Mouse (Mus musculus) forebrain, embryonic 10.5 days (tissue): ENCODE measurements around the gene Ccdc175. TPM values are rescaled to one million over a fixed set of nuclear protein-coding genes. Genes with fewer than 3 reads are reported as not detected.

Experiments used
- DNase-seq: peaks from one replicate; pipeline ENCODE4 v3.0.0-alpha.2; 2017; ENCODE audit warnings: low spot score; ENCODE audit errors: extremely low spot score
- H3K27ac ChIP-seq: fragments of 300-500 bp; sonication (generic); 2 replicates; pipeline ENCODE4 v1.5.1; 2016; ENCODE audit warnings: mild to moderate bottlenecking
- H3K27me3 ChIP-seq: fragments of 300-500 bp; sonication (generic); 2 replicates; pipeline ENCODE4 v1.6.1; 2016; ENCODE audit warnings: mild to moderate bottlenecking; ENCODE audit not compliant: poor library complexity, severe bottlenecking
- H3K36me3 ChIP-seq: fragments of 300-500 bp; sonication (generic); replicated peaks from 2 replicates; pipeline ENCODE4 v1.6.1; 2016; ENCODE audit warnings: mild to moderate bottlenecking, moderate library complexity
- H3K4me1 ChIP-seq: fragments of 300-500 bp; sonication (generic); 2 replicates; pipeline ENCODE4 v1.6.1; 2016
- H3K4me3 ChIP-seq: fragments of 300-500 bp; sonication (generic); 2 replicates; pipeline ENCODE4 v1.5.1; 2016; ENCODE audit warnings: mild to moderate bottlenecking, moderate library complexity
- H3K9me3 ChIP-seq: fragments of 300-500 bp; sonication (generic); 2 replicates; pipeline ENCODE4 v1.6.1; 2016; ENCODE audit warnings: mild to moderate bottlenecking, moderate library complexity
- WGBS: fragments of 180-500 bp; shearing (Covaris S2); methylation state at CpG from one replicate; pipeline ENCODE4 v1.1.7; 2016; 5-methylcytosine and 5-hydroxymethylcytosine counted together
- polyA plus RNA-seq: library from polyadenylated mRNA; unstranded; fragments of >200 nt; fragmentation: Nextera tagmentation; extraction: Ambion mirVana; gene quantifications from 2 replicates; pipeline ENCODE4 v1.2.1, GENCODE M21; 2016

Gene Ccdc175
- polyA plus RNA-seq, 1 experiment from 2014 or later = not detected

DNA sequence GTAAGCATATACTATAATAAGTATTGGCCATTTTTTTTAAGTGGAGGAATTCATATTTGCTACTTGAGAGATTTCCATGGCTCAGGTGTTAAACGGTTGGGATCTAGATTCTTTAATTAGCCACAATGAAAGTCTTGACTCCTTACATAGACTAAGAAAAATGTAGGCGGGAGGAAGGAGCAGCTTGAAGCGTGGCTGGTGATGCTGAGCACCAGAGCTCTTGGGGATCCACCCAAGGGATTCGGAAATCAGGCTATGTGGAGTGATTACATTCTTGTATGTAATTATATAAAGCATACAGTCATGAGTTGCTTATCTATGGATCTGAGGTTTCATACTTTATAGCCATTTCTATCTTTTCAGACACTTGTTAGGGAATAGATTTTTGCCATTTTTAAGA is 5.3 kb downstream of the Ccdc175 start:
- Histone ChIP-seq H3K4me1 (no peaks in the 10 kb centered on the region), H3K27ac (no peak overlapping the region), H3K4me3 (no peak overlapping the region), H3K27me3 (no peaks in the 10 kb centered on the region), H3K36me3 (no peaks in the 10 kb centered on the region), H3K9me3 (no peaks in the 10 kb centered on the region)
- no peak for DNase-seq
- 85% methylated on average over 4 of the region's 4 CpGs for WGBS

DNA sequence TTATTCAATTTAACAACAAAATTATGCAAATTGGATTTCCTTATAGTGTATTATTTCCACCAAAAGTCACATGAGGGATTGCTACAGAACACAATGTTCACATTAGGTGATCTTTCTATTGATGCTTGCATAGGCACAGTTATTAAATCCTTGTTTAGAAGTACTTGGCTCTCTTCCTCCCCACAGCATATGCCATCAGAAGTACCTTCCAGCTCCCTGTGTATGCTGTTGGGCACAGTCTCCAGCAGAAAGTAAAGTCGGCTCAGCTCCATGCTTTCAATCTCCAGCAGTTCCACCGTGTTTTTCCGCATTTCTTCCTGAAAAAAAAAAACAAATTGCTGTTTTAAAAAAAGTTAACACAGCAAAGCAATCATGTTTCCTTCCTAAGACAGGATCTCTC is 6.5 kb downstream of the Ccdc175 start:
- 93% methylated on average over 3 of the region's 3 CpGs for WGBS
- no peak overlapping the region for H3K27ac ChIP-seq

DNA sequence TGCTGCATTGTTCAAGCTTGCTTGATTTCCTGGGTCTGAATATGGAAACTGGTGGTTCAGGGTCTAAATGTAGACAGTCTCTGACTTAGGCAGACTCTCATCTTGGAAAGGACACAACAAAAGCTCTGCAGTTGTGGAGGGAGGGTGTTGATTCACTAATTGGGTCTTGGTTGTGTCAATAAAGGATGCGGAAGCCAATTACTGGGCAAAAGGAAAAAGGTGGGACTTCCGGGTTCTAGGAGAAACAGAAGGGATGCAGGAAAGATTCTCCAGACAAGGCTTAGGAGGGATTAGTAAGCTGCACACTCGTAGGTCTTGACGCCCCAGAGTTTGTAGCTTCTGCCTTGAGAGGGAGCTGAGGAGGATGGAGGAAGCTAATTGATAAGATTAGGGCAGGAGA is 26.4 kb downstream of the Ccdc175 start:
- Histone ChIP-seq H3K4me3 (no peak overlapping the region), H3K4me1 (no peaks in the 10 kb centered on the region), H3K27ac (no peak overlapping the region), H3K27me3 (no peaks in the 10 kb centered on the region), H3K9me3 (no peaks in the 10 kb centered on the region), H3K36me3 (no peaks in the 10 kb centered on the region)
- WGBS = 59% methylated on average over 4 of the region's 4 CpGs
- no peak for DNase-seq

More for the DNA sequence above, 6.5 kb downstream of the Ccdc175 start:
- Histone ChIP-seq H3K9me3 (no peaks in the 10 kb centered on the region), H3K4me1 (no peaks in the 10 kb centered on the region), H3K4me3 (no peak overlapping the region), H3K27me3 (no peaks in the 10 kb centered on the region), H3K36me3 (no peaks in the 10 kb centered on the region)
- DNase-seq = no peak

DNA sequence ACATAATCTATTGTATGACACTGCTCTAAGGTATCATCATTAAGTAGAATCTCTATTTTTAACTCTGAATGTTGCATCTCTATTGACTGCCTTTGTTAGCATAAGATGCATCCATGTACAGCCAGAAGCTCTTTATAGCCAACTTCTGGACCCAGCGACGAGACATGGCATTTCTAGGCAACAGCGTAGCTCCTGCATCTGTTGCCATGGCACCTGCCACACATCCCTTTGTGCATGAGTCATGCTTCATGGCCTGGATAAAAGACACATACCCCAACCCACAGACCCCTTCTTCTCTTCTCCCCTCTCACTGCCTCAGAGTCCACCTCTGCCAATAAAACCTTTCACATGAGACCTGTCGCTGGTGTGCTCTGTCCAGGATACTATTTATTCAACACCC is 34.0 kb downstream of the Ccdc175 start:
- no peak overlapping the region for H3K4me3 ChIP-seq
- H3K27ac ChIP-seq = no peak overlapping the region
- no peaks in the 10 kb centered on the region for H3K9me3 ChIP-seq
- H3K36me3 ChIP-seq = no peaks in the 10 kb centered on the region
- 89% methylated on average over 4 of the region's 4 CpGs for WGBS
- no peak for DNase-seq
- no peaks in the 10 kb centered on the region for H3K27me3 ChIP-seq
- no peaks in the 10 kb centered on the region for H3K4me1 ChIP-seq

DNA sequence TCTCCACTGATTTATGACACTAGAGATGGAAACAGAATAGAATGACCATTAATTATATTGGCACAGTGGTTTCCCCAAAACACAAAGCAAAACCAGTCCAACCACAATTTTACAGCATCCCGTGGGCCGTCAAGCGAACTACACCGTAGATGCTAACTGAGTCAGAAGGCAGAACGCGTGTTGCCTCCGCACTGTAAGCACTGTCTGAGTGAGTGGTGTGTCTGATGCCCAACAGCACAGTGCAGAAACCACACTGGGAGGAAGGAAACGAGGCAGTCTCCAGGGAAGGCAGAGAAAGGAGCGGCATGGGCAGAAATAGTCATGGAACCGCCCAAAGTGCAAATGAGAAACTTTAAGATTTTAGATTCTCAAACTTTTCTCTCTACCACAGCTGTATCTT is 55.6 kb downstream of the Ccdc175 start:
- WGBS = 94% methylated on average over 10 of the region's 10 CpGs
- H3K4me1 ChIP-seq = no peaks in the 10 kb centered on the region
- no peaks in the 10 kb centered on the region for H3K27me3 ChIP-seq
- no peak overlapping the region for H3K4me3 ChIP-seq
- no peak for DNase-seq
- no peaks in the 10 kb centered on the region for H3K36me3 ChIP-seq
- no peaks in the 10 kb centered on the region; the same call in 1 of the 2 replicates for H3K9me3 ChIP-seq
- no peak overlapping the region for H3K27ac ChIP-seq

DNA sequence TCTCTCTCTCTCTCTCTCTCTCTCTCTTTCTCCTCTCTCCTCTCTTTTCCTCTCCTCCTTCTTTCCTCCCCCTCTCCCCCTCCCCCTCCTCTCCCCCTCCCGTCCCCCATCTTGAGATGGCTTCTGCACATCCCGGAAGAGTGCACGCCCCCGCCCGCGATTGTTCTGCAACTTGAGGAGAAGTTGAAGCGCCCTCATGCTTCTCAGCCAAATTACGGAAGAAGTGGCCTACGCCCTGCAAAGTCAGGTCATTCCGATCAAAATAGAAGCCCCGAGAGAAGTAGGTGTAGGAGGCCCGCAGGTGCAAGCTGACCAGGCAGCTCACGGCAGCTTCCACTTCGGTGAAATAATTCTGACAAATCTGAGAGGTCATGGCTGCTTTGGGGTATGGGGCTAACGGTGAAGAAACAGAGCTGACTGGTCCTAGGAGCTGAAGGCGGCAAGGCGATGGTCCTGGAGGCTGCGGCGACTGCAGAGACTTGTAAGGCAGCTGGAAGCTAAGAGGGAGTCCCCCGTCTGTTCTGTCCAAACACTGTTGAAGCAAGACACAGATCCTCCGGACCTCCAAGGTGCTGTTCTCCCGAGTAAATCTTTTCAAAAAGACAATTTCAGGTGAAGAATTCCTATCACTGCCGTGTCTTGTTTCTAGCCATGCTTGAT is 69.0 kb downstream of the Ccdc175 start:
- H3K27me3 ChIP-seq = no peaks in the 10 kb centered on the region
- H3K4me1 ChIP-seq = no peaks in the 10 kb centered on the region
- H3K27ac ChIP-seq = no peak overlapping the region
- H3K36me3 ChIP-seq = no peaks in the 10 kb centered on the region
- H3K9me3 ChIP-seq = no peaks in the 10 kb centered on the region
- H3K4me3 ChIP-seq = no peak overlapping the region
- WGBS = 88% methylated on average over 21 of the region's 23 CpGs
- no peak for DNase-seq

DNA sequence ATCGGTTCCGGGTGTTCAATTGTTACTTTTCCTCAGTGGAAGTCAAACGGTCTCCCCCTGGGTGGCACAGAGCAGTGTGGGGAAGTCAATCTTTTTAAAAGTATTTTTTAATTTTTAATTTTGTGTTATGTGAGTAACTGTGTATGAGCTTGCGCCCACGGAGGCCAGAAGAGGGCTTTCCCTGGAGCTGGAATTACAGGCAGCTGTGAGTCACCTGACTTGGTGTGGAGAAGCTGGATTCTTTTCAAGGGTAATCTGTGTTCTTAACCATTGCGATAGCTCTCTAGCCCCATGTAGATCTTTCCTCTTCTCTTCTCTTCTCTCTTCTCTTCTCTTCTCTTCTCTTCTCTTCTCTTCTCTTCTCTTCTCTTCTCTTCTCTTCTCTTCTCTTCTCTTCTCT is 69.7 kb downstream of the Ccdc175 start:
- Histone ChIP-seq H3K27ac (no peak overlapping the region), H3K4me1 (no peaks in the 10 kb centered on the region; the same call in 1 of the 2 replicates), H3K27me3 (no peaks in the 10 kb centered on the region), H3K4me3 (no peak overlapping the region), H3K9me3 (no peaks in the 10 kb centered on the region), H3K36me3 (no peaks in the 10 kb centered on the region)
- no peak for DNase-seq
- WGBS = 86% methylated on average over 6 of the region's 6 CpGs

DNA sequence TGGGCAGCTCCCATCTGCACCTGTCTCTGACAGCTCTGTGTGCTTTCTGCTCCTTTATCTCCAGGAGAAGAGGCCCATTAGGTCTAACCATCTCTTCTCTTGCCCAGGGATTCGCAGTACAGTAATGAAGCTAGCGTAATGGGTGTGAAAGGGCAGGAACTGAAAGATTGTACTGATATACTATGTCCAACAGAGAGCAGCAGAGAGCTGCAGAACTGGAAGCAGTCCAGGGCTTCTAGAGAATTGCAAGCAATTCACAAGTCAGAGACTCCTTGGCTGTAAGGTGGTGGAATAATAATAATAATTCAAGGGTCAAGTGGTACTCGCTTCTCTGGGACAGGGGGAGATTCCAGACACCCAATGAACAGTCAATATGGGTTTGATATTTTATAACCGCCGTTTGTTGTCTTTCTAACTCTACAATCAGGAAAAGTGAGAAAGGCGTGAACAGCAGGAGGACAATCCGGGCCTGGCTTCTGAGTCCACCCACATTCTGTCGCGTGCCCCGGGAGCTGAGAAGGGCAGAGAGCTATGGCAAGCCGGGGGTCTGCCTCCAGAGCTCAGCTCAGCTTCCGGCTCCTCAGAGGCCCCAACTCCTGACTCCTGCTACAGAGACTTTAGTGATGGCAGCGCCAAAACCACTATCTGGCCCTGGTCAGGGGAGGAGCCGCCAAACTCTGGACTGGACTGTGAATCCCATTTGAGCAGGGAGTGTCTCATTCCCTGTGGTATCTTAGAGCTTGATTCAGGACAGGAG is 80.1 kb downstream of the Ccdc175 start:
- H3K4me3 ChIP-seq = 0 out of 2 replicates have a peak overlapping the region, but pooled peaks have one; percentile 10
- peaks cover 6% of the 10 kb centered on the region; the same call in 1 of the 2 replicates for H3K27me3 ChIP-seq
- no peak overlapping the region for H3K27ac ChIP-seq
- H3K9me3 ChIP-seq = no peaks in the 10 kb centered on the region
- WGBS = 34% methylated on average over 14 of the region's 14 CpGs
- peaks cover 4% of the 10 kb centered on the region; the same call in 1 of the 2 replicates for H3K4me1 ChIP-seq
- DNase-seq = peak; percentile 39
- peaks cover 16% of the 10 kb centered on the region for H3K36me3 ChIP-seq

DNA sequence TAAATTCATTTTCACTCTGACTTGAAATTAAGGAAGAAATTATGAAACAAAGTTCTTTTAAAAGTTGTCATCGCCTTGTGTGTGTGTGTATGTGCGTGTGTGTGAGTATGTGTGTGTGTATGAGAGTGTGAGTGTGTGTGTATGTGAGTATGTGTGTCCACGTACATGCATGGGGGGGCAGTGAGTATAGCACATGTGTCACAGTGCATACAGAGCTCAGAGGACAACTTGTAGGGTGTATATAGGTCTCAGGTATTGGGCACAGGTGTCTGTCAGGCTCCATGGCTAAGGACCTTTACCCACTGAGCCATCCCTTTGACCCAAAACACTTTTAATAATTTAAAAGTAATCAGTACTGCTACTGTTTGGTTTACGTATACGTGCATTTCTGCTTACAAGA is 80.8 kb downstream of the Ccdc175 start:
- Histone ChIP-seq H3K4me3 (no peak overlapping the region), H3K4me1 (peaks cover 4% of the 10 kb centered on the region; the same call in 1 of the 2 replicates), H3K9me3 (no peaks in the 10 kb centered on the region), H3K27ac (no peak overlapping the region), H3K36me3 (peaks cover 23% of the 10 kb centered on the region), H3K27me3 (peaks cover 6% of the 10 kb centered on the region; the same call in 1 of the 2 replicates)
- 87% methylated on average over 5 of the region's 5 CpGs for WGBS
- no peak for DNase-seq

DNA sequence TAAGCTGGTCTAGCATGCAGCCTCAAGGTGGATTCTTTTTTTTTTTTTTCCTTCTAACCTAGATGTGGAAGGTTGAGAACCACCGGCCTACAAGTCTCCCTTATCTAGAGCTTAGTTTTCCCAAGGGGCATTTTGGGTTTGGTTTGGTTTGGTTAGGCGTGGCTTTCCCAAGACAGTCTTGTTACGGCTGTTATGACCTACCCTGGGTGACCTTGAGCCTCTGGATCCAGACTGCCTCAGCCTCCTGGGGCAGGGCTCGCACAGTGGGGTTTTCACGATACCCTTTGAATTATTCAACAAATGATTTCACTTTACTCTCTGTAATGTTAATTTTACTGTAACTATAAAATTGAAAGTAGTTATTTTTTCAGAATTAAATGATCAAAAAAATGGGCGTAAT is 82.1 kb downstream of the Ccdc175 start:
- peaks cover 4% of the 10 kb centered on the region; the same call in 1 of the 2 replicates for H3K4me1 ChIP-seq
- H3K27me3 ChIP-seq = peaks cover 6% of the 10 kb centered on the region; the same call in 1 of the 2 replicates
- no peak overlapping the region for H3K4me3 ChIP-seq
- H3K27ac ChIP-seq = no peak overlapping the region
- no peak for DNase-seq
- WGBS = 83% methylated on average over 6 of the region's 6 CpGs
- H3K9me3 ChIP-seq = no peaks in the 10 kb centered on the region
- peaks cover 30% of the 10 kb centered on the region for H3K36me3 ChIP-seq

DNA sequence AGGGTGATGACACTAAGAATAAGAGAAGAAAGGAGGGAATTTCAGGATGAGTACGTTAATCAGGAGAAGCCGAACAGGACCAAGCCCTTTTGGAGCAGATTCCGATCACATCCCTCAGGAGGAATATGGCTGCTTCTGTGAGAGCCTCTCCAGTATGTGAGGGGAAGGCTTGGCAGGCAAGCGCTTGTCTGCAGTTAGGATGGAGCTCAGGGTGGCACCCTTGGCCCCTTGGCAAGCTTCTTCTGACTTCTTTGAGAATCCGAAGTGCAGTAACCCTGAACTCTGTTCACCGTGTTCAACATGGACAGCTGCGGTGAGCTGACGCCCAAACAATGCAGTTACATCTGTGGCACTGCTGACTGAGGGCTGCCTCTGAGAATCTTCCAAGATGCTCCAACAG is 87.9 kb downstream of the Ccdc175 start:
- no peak overlapping the region for H3K4me3 ChIP-seq
- peaks cover 87% of the 10 kb centered on the region for H3K36me3 ChIP-seq
- H3K27ac ChIP-seq = no peak overlapping the region
- 95% methylated on average over 8 of the region's 8 CpGs for WGBS
- no peaks in the 10 kb centered on the region for H3K27me3 ChIP-seq
- no peak for DNase-seq
- no peaks in the 10 kb centered on the region for H3K4me1 ChIP-seq
- no peaks in the 10 kb centered on the region for H3K9me3 ChIP-seq

DNA sequence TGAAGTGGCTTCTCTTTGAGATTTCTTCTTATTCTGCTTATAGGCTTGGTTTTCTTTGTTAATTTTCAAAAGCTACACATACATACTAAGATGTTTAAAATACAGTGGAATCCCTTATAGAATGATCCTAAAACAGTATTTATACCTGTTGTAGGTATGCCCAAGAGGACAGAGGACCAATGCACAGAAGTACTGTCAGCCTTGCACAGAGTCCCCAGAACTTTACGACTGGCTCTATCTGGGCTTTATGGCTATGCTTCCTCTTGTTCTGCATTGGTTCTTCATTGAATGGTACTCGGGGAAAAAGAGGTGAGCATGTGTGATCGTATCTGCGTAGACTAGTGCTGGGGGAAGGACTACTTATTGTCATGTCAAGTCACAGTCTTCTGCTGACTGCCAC is 95.0 kb downstream of the Ccdc175 start:
- H3K9me3 ChIP-seq = no peaks in the 10 kb centered on the region
- H3K27ac ChIP-seq = no peak overlapping the region
- H3K4me3 ChIP-seq = no peak overlapping the region
- peaks cover 52% of the 10 kb centered on the region for H3K36me3 ChIP-seq
- WGBS = 92% methylated on average over 4 of the region's 4 CpGs
- no peak for DNase-seq
- no peaks in the 10 kb centered on the region for H3K27me3 ChIP-seq
- H3K4me1 ChIP-seq = peaks cover 20% of the 10 kb centered on the region

DNA sequence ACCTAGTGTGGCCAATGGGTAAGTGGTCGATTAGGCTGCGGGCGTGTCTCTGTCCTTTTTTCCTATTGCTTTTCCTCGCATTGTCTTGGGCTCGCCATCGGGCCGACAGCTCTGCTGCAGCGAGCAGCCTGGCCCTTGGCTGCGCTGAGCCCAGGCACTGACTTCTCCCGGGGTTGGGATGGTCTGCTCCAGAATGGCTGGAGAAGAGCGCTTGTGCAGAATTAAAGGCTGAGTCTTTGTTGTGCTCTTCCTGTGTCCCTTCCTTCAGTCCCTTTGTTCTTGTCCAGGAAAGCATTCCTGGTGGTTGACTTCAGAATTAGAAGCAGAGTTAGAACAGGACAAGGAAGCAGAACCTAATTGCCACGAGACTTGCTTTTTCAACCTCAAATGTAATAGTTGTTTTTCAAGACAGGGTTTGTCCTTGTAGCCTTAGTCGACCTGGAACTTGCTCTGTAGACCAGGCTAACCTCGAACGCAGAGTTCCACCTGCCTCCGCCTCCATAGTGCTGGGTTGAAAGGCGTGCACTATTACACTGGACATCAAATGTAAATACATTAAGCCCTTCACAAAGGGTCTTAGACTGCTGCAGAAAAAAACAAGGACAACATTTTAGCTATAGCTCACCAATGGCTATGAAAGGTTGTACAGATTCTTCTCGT is 98.5 kb downstream of the Ccdc175 start:
- H3K36me3 ChIP-seq = peaks cover 17% of the 10 kb centered on the region
- WGBS = 2% methylated on average over 18 of the region's 18 CpGs
- no peak for DNase-seq
- H3K27ac ChIP-seq = peak overlapping the region; percentile 95
- H3K4me3 ChIP-seq = peak overlapping the region; percentile 74
- H3K4me1 ChIP-seq = peaks cover 41% of the 10 kb centered on the region
- no peaks in the 10 kb centered on the region for H3K27me3 ChIP-seq
- H3K9me3 ChIP-seq = no peaks in the 10 kb centered on the region
